Mouse (Mus musculus): ENCODE results near the gene Lingo3.

The Lingo3 gene

GRCm38 (mm10) chr10:80843931-80844547 lies at the start of gene Lingo3:
Gene Lingo3, minus strand, starts transcription at chr10:80844039.
- DNase-seq (ENCODE audit: low spot score in 2 of 2), result no peak

DNA sequence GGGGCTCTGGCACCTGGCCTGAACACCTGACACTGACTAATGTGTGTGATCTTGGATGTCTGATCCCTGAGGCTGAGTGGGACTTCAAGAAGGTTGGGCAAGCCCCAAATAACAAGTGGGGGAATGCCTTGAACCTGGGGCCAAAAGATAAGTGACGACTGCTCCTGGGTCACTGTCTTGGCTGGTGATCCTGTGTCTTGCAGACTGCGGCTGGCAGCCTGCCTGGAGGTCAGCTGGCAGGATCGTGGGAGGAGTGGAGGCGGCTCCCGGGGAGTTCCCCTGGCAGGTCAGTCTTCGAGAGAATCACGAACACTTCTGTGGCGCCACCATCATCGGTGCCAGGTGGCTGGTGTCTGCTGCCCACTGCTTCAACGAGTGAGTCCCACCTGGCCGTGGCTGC lies 43.3 kb upstream of the Lingo3 start:
- DNase-seq (ENCODE audit: low spot score in 2 of 2), result no peak

DNA sequence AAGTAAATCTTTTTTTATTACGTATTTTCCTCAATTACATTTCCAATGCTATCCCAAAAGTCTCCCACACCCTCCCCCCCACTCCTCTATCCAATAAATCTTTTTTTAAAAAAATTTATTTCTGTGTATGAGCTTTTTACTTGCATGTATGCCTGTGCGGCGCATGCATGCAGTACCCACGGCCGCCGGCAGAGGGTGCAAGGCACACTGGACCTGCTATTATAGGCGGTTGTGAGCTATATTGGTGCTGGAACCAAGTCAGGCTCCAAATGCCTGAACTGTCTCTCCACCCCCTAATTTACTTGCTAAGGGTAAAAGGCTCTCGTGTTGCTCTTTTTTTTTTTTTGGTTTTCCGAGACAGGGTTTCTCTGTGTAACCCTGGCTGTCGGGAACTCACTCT lies 37.5 kb upstream of the Lingo3 start:
- DNase-seq (ENCODE audit: low spot score in 2 of 2), result peak; percentile 77 to 86

GRCm38 (mm10) chr10:80880901-80881300 lies 37.1 kb upstream of the Lingo3 start:
- no peak for DNase-seq (ENCODE audit: low spot score in 2 of 2)

- peak; percentile 69 to 80 for DNase-seq (ENCODE audit: low spot score in 2 of 2)
Observed at GRCm38 (mm10) chr10:80880131-80880641, 36.3 kb upstream of the Lingo3 start.

GRCm38 (mm10) chr10:80876594-80876993 lies 32.8 kb upstream of the Lingo3 start:
- DNase-seq (ENCODE audit: low spot score in 2 of 2), result no peak

DNA sequence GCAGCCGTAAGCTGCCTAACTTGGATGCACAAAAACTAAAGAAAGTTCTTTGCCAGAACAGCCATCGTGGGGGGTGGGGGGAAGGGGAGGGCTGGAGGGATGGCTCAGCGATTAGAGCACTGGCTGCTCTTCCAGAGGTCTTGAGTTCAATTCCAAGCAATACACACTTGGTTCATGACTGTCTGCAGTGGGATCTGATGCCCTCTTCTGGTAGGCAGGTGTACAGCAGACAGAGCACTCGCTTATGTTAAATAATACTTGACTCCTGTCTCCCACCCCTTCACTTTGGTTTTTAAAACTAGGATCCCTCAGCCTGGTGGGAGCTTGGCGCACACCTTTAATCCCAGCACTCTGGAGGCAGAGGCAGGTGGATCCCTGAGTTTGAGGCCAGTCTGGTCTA lies 32.2 kb upstream of the Lingo3 start:
- DNase-seq (ENCODE audit: low spot score in 2 of 2), result peak; percentile 51 to 65

- no peak for DNase-seq (ENCODE audit: low spot score in 2 of 2)
Observed at GRCm38 (mm10) chr10:80874035-80874434, 30.2 kb upstream of the Lingo3 start.

GRCm38 (mm10) chr10:80871581-80871980 lies 27.7 kb upstream of the Lingo3 start, which contains the start of gene Tmprss9:
Gene Tmprss9, plus strand, starts transcription at chr10:80871848.
- DNase-seq (ENCODE audit: low spot score in 2 of 2), result no peak

- DNase-seq (ENCODE audit: low spot score in 2 of 2), result no peak
Observed at GRCm38 (mm10) chr10:80870993-80871392, 27.2 kb upstream of the Lingo3 start.

DNA sequence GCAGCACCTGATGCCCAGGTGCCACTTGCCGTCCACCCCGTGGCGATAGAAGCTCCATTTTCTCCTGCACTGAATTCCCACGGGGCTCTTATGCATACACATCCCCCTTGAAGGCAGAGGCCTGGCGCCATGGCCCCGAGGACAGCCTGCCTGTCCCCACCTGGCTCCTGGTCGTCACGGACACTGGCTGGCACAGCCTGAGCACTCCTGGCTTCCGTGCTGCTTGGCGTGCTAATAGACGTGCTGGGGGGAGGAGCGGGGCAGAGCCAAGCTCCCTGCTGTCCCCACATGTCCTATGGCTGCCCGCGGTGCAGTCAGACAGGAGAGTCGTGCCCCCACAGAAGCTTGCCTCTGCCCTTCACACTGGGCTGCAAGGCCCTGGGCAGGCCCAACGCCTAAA lies 20.6 kb upstream of the Lingo3 start:
- no peak for DNase-seq (ENCODE audit: low spot score in 2 of 2)

GRCm38 (mm10) chr10:80862305-80862704 lies 18.5 kb upstream of the Lingo3 start:
- no peak for DNase-seq (ENCODE audit: low spot score in 2 of 2)

GRCm38 (mm10) chr10:80858350-80858935 lies 14.6 kb upstream of the Lingo3 start:
- DNase-seq (ENCODE audit: low spot score in 2 of 2), result peak; percentile 45 to 62

GRCm38 (mm10) chr10:80857848-80858247 lies 14.0 kb upstream of the Lingo3 start:
- peak; percentile 40 to 53 for DNase-seq (ENCODE audit: low spot score in 2 of 2)

- no peak for DNase-seq (ENCODE audit: low spot score in 2 of 2)
Observed at GRCm38 (mm10) chr10:80857386-80857785, 13.5 kb upstream of the Lingo3 start.

- DNase-seq (ENCODE audit: low spot score in 2 of 2), result peak; percentile 55 to 59
Observed at GRCm38 (mm10) chr10:80856908-80857307, 13.1 kb upstream of the Lingo3 start.

DNA sequence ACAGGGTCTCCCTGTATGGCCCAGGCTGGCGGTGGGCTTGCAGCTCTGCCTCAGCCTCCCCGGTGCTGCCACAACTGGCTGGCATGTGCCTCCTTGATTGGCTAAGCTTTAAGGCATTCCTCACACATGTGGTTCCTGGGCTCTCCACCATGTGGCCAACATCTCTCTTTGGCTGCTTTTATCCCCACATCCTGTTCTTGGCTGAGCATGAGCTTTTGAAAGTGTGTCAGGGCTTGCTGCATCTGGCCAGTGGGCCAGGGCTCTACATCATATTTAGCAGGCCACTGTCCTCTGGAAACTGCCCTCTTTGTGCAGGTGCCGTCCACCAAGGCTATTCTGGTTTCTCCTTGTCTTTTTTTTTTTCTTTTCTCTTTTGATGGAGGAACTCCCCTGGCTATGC lies 12.4 kb upstream of the Lingo3 start:
- DNase-seq (ENCODE audit: low spot score in 2 of 2), result peak in 1 of 2 experiments; percentile 26

DNA sequence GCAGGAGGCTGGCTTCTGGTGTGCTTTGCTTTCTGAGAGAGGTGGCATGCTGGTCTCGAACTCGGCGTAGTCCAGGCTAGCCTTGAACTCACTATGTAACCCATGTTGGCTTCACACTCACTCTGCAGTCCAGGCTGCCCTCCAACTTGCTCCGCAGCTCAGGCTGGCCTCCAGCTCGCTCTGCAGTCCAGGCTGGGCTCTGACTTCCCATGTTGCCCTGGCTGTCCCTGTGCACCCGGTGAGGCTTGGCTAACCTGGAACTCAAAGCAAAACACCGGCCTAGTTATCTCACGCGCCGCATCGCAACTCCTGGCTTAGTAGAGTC lies 11.9 kb upstream of the Lingo3 start:
- DNase-seq (ENCODE audit: low spot score in 2 of 2), result peak; percentile 21 to 25

- peak; percentile 98 to 99 for DNase-seq (ENCODE audit: low spot score in 2 of 2)
Observed at GRCm38 (mm10) chr10:80854913-80855748, 11.3 kb upstream of the Lingo3 start, which contains the start of the genes Lsm7 and Sppl2b. Gene Lsm7, minus strand, starts transcription at chr10:80855209. Gene Sppl2b, plus strand, starts transcription at chr10:80855275.

- DNase-seq (ENCODE audit: low spot score in 2 of 2), result peak; percentile 39 to 65
Observed at GRCm38 (mm10) chr10:80848571-80848970, 4.7 kb upstream of the Lingo3 start.

DNA sequence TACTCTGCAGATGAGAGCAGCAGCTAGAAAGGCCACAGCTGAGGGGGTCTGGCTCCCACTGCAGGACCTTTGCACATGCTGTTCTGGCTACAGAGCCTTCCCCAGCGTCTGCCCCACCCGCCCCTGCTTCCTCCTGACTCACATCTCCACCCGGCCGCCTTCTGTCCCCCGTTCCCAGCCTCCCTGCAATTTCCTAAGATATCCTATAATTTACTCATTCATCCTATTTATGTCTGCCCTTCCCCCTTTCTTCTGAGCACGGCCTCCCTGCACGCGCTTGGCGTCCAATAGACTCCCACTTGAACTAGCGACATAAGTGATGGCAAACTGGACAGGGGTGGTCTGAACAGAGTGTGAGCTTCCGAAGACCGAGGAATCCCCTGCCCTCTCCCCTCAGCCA lies 1.9 kb upstream of the Lingo3 start:
- no peak for DNase-seq (ENCODE audit: low spot score in 2 of 2)

DNA sequence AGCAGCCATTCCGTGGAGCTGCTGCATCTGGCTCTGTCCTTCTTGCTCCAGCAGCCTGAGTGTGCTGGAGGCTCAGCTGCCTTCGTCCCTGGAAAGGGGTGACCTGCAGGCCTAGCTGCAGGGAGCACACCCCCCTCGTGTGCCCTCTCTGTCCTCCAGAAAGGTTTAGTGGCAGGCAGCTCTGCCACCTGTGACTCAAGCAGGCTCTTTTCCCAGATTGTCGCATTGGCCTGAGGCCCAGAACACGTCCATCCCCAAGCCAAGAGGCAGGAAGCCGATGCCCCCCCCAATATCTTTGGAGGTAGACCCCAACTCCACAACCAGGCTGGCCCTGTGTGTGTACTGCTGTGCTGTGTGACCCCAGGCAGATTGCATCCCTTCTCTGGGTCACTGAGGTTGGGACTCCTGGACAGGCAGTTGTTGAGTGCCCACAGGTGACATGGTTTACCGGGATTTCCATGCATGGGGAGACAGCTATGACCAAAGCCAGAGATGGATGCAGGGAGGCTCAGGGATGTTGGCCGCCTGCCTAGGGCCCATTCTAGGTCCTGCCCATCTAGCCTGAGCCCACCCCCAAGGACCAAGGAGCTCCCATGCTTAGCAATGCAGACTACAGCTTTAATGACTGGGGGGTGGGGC lies 1.3 kb upstream of the Lingo3 start:
- no peak for DNase-seq (ENCODE audit: low spot score in 2 of 2)

All from spleen, postnatal 14 days (tissue).